Mouse (Mus musculus): ENCODE measurements around the gene Gm3839. TPM values are rescaled to one million over a fixed set of nuclear protein-coding genes. Genes with fewer than 3 reads are reported as not detected.

Gene Gm3839
- total and polyA plus RNA-seq, 2 experiments from 2014 or later = 1.2 to 3.3 TPM

DNA sequence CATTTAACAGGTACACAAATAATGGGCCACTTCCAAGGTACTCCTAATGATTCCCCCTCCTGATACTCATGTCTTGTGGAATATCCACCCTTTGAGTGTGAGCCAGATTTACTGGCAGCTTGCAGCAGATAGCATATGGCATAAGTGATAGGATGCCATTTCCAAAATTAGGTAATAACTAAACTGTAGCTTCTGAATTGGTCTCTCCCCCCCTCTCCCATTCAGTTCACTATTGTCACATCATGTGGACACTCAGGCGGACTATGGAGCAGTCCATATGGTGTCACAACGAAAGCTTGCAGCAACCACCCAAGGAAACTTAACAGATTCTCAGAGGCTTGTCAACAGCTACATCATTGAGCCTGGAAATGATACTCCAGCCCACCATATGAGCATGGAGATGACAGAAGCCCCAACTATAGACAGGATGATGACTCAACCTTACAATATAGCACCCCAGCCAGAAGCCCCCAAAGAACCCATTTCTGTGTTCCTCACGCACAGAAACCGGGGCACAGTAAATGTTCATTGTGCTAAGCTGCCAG is 99.3 kb downstream of the Gm3839 start:
- Histone ChIP-seq H3K9ac (no peak overlapping the region), H3K4me2 (ENCODE audit: low read depth) (no peak overlapping the region), H3K9me3 (ENCODE audit: low read length) (no peaks in the 10 kb centered on the region), H3K4me1 (ENCODE audit: insufficient read depth) (no peaks in the 10 kb centered on the region), H3K27me3 (ENCODE audit: insufficient read depth, low read length) (no peaks in the 10 kb centered on the region), H3K36me3 (ENCODE audit: insufficient read depth) (no peaks in the 10 kb centered on the region), H3K4me3 (ENCODE audit: low read depth, low read length) (no peak overlapping the region), H3K27ac (ENCODE audit: low read depth, low read length) (no peak overlapping the region)
- TF ChIP-seq CTCF (IDR thresholded peaks at IDR 0.05; ENCODE audit: low read depth) = no peak
- ATAC-seq = peak; percentile 77
- peak; percentile 12 for DNase-seq
- 66% methylated on average over 4 of the region's 4 CpGs for WGBS

DNA sequence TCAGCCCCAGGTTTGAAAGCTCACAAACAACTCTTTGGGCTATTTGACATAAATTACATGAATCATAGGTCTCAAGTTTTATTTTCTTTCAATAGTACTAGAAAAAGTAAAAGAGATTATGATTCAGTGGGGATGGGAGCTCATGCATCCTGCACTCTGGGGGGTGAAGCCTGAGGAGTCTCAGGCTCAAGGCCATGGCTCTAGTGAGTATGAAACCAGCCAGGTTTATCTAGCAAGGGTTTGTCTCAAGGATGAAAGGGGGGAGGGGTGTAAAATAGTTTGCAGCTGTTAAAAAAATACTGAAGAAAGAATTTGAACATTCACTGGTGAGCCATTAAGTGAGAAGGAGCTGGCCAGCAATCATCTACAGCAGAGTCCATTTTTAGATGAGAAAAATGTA is 108.5 kb downstream of the Gm3839 start:
- ATAC-seq = no peak
- no peaks in the 10 kb centered on the region for H3K9me3 ChIP-seq (ENCODE audit: low read length)
- no peak overlapping the region for H3K4me2 ChIP-seq (ENCODE audit: low read depth)
- no peaks in the 10 kb centered on the region for H3K4me1 ChIP-seq (ENCODE audit: insufficient read depth)
- no peak overlapping the region for H3K4me3 ChIP-seq (ENCODE audit: low read depth, low read length)
- DNase-seq = no peak
- no peak overlapping the region for H3K27ac ChIP-seq (ENCODE audit: low read depth, low read length)
- no peak overlapping the region for H3K9ac ChIP-seq
- H3K27me3 ChIP-seq (ENCODE audit: insufficient read depth, low read length) = no peaks in the 10 kb centered on the region
- H3K36me3 ChIP-seq (ENCODE audit: insufficient read depth) = no peaks in the 10 kb centered on the region
- no peak for TF ChIP-seq CTCF (IDR thresholded peaks at IDR 0.05; ENCODE audit: low read depth)

DNA sequence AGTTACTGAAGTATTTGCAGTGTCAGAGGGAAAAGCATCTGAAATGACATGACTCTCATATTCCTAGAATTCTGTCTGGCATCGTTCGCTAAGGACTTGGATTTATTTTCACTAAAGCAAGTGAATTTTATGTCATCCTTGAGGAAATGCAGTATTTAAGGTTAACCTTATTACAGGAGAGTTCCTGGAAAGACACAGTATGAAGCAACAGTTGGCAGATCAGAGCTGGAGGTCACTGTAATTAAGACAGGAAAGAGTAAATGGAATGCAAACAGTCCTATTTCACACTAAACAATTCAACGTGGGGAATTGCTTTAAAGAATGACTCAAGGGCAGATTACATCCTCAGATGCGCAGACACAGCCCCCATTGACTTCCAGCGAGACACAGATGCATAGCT is 112.0 kb downstream of the Gm3839 start:
- TF ChIP-seq CTCF (IDR thresholded peaks at IDR 0.05; ENCODE audit: low read depth) = no peak
- Histone ChIP-seq H3K9me3 (ENCODE audit: low read length) (no peaks in the 10 kb centered on the region), H3K4me1 (ENCODE audit: insufficient read depth) (no peaks in the 10 kb centered on the region), H3K4me2 (ENCODE audit: low read depth) (no peak overlapping the region), H3K27me3 (ENCODE audit: insufficient read depth, low read length) (no peaks in the 10 kb centered on the region), H3K27ac (ENCODE audit: low read depth, low read length) (no peak overlapping the region), H3K4me3 (ENCODE audit: low read depth, low read length) (no peak overlapping the region), H3K36me3 (ENCODE audit: insufficient read depth) (no peaks in the 10 kb centered on the region), H3K9ac (no peak overlapping the region)
- DNase-seq (peak; percentile 22), ATAC-seq (peak; percentile 43; the same call in 1 of the 2 replicates)
- WGBS = 52% methylated on average over 5 of the region's 5 CpGs

DNA sequence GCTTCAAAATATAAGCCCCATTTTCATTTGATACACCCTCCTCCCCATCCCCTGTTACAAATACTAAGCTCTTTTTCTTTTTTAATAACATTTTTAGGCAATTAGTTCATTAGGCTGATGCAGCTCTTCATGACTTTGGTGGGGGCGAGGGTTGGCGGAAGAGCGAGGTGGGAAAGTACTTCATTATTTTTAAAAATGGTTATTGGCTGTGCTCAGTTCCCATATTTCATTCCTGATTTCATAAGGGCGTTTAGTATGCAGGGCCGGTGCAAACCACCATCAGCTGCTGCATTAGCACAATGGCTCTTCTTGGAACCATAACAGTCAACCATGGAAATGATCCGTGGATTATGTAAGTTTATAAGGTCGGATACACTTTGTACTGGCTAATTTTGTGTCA is 124.4 kb downstream of the Gm3839 start:
- no peaks in the 10 kb centered on the region for H3K36me3 ChIP-seq (ENCODE audit: insufficient read depth)
- no peak overlapping the region for H3K9ac ChIP-seq
- H3K27me3 ChIP-seq (ENCODE audit: insufficient read depth, low read length) = no peaks in the 10 kb centered on the region
- no peak overlapping the region for H3K4me3 ChIP-seq (ENCODE audit: low read depth, low read length)
- ATAC-seq (no peak), DNase-seq (no peak)
- H3K4me1 ChIP-seq (ENCODE audit: insufficient read depth) = no peaks in the 10 kb centered on the region
- H3K4me2 ChIP-seq (ENCODE audit: low read depth) = no peak overlapping the region
- WGBS = 92% methylated on average over 7 of the region's 7 CpGs
- no peak for TF ChIP-seq CTCF (IDR thresholded peaks at IDR 0.05; ENCODE audit: low read depth)
- H3K9me3 ChIP-seq (ENCODE audit: low read length) = no peaks in the 10 kb centered on the region
- no peak overlapping the region for H3K27ac ChIP-seq (ENCODE audit: low read depth, low read length)

Small RNAs within 50 kb of the gene (microRNA-seq; reads per million reads assigned to microRNA genes)
- gene Mir5124b = 0 reads per million in 2 experiments

Other genes starting within 250 kb of the Gm3839 start
- gene Fhit, start 194.7 kb downstream of the Gm3839 start, total RNA-seq (2014; rRNA removed) = 5.2 and 8.0 TPM in 2 replicates
- 8.9 and 12.8 TPM in 2 replicates for gene Fhit, start 194.7 kb downstream of the Gm3839 start, polyA plus RNA-seq (2015; fragmentation: Nextera tagmentation; extraction: Ambion mirVana)
- gene Ptprg, start 196.8 kb upstream of the Gm3839 start, total RNA-seq (2014; rRNA removed) = 60.4 and 88.7 TPM in 2 replicates
- 18.0 and 28.5 TPM in 2 replicates for gene Ptprg, start 196.8 kb upstream of the Gm3839 start, polyA plus RNA-seq (2015; fragmentation: Nextera tagmentation; extraction: Ambion mirVana)

Data from forebrain, postnatal 0 days (tissue).